Mouse (Mus musculus): Measurements from ENCODE around the gene Stambp. TPM values are rescaled to one million over a fixed set of nuclear protein-coding genes. Genes with fewer than 3 reads are reported as not detected.

Stambp gene
- total RNA-seq, 2 experiments from 2014 or later: 31.1 to 31.6 TPM

- no peak for DNase-seq (ENCODE audit: low spot score in 2 of 2)
- intact Hi-C loops (cut with DNase I): no loop called here
Observed at GRCm38 (mm10) chr6:83575609-83576008, 3.1 kb upstream of the Stambp start.

- intact Hi-C loops (cut with DNase I): loop anchor here (2.0 to 5.0 kb wide), 2 partner anchors 65 to 217 kb away; partner anchors contain the start of gene Dguok
- DNase-seq (ENCODE audit: low spot score in 2 of 2): peak; percentile 91 to 97
Observed at GRCm38 (mm10) chr6:83571840-83572667, 475 bp downstream of the Stambp start.

- intact Hi-C loops (cut with DNase I): loop anchor here (10.0 kb wide), 1 partner anchor 354 kb away; the partner anchor contains the start of gene Slc4a5
- DNase-seq (ENCODE audit: low spot score in 2 of 2): peak in 1 of 2 experiments; percentile 40
Observed at GRCm38 (mm10) chr6:83568901-83569862, 3.3 kb downstream of the Stambp start.

GRCm38 (mm10) chr6:83555972-83556371 is 16.6 kb downstream of the Stambp start:
- intact Hi-C loops (cut with DNase I): no loop called here
- no peak for DNase-seq (ENCODE audit: low spot score in 2 of 2)

- intact Hi-C loops (cut with DNase I): no loop called here
- DNase-seq (ENCODE audit: low spot score in 2 of 2): no peak
Observed at GRCm38 (mm10) chr6:83548346-83548745, 24.2 kb downstream of the Stambp start.

GRCm38 (mm10) chr6:83545778-83546177 is 26.8 kb downstream of the Stambp start:
- intact Hi-C loops (cut with DNase I): no loop called here
- no peak for DNase-seq (ENCODE audit: low spot score in 2 of 2)

- DNase-seq (ENCODE audit: low spot score in 2 of 2): peak; percentile 30 to 87
- intact Hi-C loops (cut with DNase I): loop anchor here (1.0 kb wide), 2 partner anchors 36 to 101 kb away; partner anchors contain the start of gene Dguok
Observed at GRCm38 (mm10) chr6:83541756-83542456, 30.6 kb downstream of the Stambp start.

GRCm38 (mm10) chr6:83540017-83540416 is 32.5 kb downstream of the Stambp start:
- intact Hi-C loops (cut with DNase I): no loop called here

GRCm38 (mm10) chr6:83536795-83537059 is 35.8 kb downstream of the Stambp start:
- DNase-seq (ENCODE audit: low spot score in 2 of 2): no peak
- intact Hi-C loops (cut with DNase I): no loop called here

More at GRCm38 (mm10) chr6:83540017-83540416, 32.5 kb downstream of the Stambp start:
- DNase-seq (ENCODE audit: low spot score in 2 of 2): peak; percentile 47 to 83

GRCm38 (mm10) chr6:83536028-83536794 is 36.3 kb downstream of the Stambp start, which contains the start of gene Actg2:
Gene Actg2, minus strand, starts transcription at chr6:83536265.
- no peak for DNase-seq (ENCODE audit: low spot score in 2 of 2)
- intact Hi-C loops (cut with DNase I): no loop called here

- intact Hi-C loops (cut with DNase I): no loop called here
- DNase-seq (ENCODE audit: low spot score in 2 of 2): no peak
Observed at GRCm38 (mm10) chr6:83532608-83533007, 39.9 kb downstream of the Stambp start.

GRCm38 (mm10) chr6:83523194-83523593 is 49.3 kb downstream of the Stambp start:
- DNase-seq (ENCODE audit: low spot score in 2 of 2): no peak
- intact Hi-C loops (cut with DNase I): no loop called here

- intact Hi-C loops (cut with DNase I): no loop called here
- DNase-seq (ENCODE audit: low spot score in 2 of 2): no peak
Observed at GRCm38 (mm10) chr6:83521784-83522183, 50.7 kb downstream of the Stambp start.

GRCm38 (mm10) chr6:83518637-83519036 is 53.9 kb downstream of the Stambp start:
- no peak for DNase-seq (ENCODE audit: low spot score in 2 of 2)
- intact Hi-C loops (cut with DNase I): no loop called here

- DNase-seq (ENCODE audit: low spot score in 2 of 2): no peak
- intact Hi-C loops (cut with DNase I): no loop called here
Observed at GRCm38 (mm10) chr6:83515172-83515571, 57.4 kb downstream of the Stambp start.

- intact Hi-C loops (cut with DNase I): loop anchor here (1.0 kb wide), 1 partner anchor 156 kb away; no protein-coding TSS in a partner anchor
Observed at GRCm38 (mm10) chr6:83512495-83512894, 60.0 kb downstream of the Stambp start.

GRCm38 (mm10) chr6:83510210-83510609 is 62.3 kb downstream of the Stambp start:
- intact Hi-C loops (cut with DNase I): no loop called here
- DNase-seq (ENCODE audit: low spot score in 2 of 2): no peak

More at GRCm38 (mm10) chr6:83512495-83512894, 60.0 kb downstream of the Stambp start:
- peak; percentile 60 to 75 for DNase-seq (ENCODE audit: low spot score in 2 of 2)

GRCm38 (mm10) chr6:83509442-83509841 is 63.1 kb downstream of the Stambp start:
- intact Hi-C loops (cut with DNase I): loop anchor here (5.0 kb wide), 2 partner anchors 52 to 63 kb away; partner anchors contain the start of genes Stambp and Tet3
- DNase-seq (ENCODE audit: low spot score in 2 of 2): peak; percentile 69 to 91

- intact Hi-C loops (cut with DNase I): loop anchor here (2.0 to 5.0 kb wide), 3 partner anchors 50 to 158 kb away; partner anchors contain the start of genes Bola3, Stambp and Tet3
- no peak for DNase-seq (ENCODE audit: low spot score in 2 of 2)
Observed at GRCm38 (mm10) chr6:83507168-83507546, 65.4 kb downstream of the Stambp start.
